Mouse (Mus musculus): ENCODE results near the gene Ccdc71l. TPM values are rescaled to one million over a fixed set of nuclear protein-coding genes. Genes with fewer than 3 reads are reported as not detected.

The Ccdc71l gene
- 21.0 and 27.9 TPM in 2 replicates for total RNA-seq (2014; rRNA removed)
- 2.9 and 3.0 TPM in 2 replicates for polyA plus RNA-seq (2015; fragmentation: Nextera tagmentation; extraction: Ambion mirVana)

DNA sequence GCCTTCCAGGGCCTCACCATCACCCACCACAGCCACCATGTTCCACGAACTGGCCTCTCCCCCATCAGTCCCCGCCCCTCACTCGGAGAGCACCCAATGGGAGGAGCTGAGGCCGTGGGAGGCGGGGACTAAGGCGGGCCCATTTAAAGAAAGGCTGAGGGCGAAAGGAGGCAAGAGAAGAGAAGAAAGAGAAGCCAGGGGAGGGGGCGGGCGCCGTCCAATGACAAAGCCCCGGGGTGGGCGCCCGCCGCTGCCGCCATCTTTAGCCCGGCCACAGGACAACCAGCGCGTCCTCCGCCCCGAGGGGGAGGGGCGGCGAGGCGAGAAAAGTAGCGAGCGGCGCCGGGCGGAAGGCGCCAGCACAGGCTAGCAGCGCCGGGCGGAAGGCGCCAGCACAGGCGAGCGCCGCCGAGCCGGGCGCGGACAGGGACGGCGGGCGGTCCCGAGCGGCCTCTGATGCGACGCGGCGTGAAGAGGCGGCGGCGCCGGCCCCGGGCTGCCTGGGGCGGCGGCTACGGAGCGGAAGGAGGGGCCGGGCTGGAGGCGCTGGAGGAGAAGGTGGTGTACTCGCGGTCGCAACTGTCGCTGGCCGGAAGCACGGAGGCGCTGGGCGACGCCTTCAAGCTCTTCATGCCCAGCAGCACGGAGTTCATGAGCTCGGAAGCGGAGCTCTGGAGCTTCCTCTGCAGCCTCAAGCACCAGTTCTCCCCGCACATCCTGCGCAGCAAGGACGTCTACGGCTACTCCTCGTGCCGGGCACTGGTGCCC is at the start of gene Ccdc71l:
Ccdc71l (plus strand) TSS at position 177 of the 768 bp plus-strand sequence.
- no peak for TF ChIP-seq CTCF (IDR thresholded peaks at IDR 0.05; ENCODE audit: low read depth)
- peaks cover 7% of the 10 kb centered on the region; the same call in 1 of the 2 replicates for H3K4me1 ChIP-seq (ENCODE audit: insufficient read depth, low read length)
- H3K27ac ChIP-seq, result peak within 1 kb of the TSS; percentile 97
- peak within 1 kb of the TSS; percentile 94 for H3K9ac ChIP-seq (replicated peaks; ENCODE audit: low read length)
- H3K9me3 ChIP-seq (ENCODE audit: low read length), result no peaks in the 10 kb centered on the region
- ATAC-seq (peak; percentile 94), DNase-seq (ENCODE audit: low spot score) (peak; percentile 91)
- WGBS, result under 1% methylated on average over 63 of the region's 78 CpGs
- no peaks in the 10 kb centered on the region for H3K36me3 ChIP-seq (ENCODE audit: insufficient read depth, low read length)
- H3K4me3 ChIP-seq (ENCODE audit: low read length), result peak within 1 kb of the TSS; percentile 83
- peak within 1 kb of the TSS; percentile 83 for H3K4me2 ChIP-seq (ENCODE audit: low read depth, low read length)
- no peaks in the 10 kb centered on the region for H3K27me3 ChIP-seq (ENCODE audit: insufficient read depth, low read length)

DNA sequence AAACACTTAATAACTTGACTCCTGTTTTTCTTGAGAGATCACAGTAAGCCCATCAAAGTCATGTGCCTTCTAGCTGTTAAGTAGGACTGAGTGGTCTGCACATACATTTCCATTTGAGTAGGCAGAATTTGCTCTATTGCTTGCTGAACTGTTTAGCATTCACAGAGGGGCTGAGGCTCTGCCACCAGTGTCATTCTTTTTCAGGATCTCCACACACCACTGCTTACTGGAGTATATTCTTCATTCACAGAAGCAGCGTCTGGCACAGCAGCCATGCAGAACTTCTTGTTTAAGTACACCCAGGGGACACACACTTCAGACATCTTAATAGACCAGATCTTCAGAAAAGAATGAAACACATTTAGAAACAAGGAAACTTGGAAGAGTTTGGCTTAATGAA is 39.4 kb upstream of the Ccdc71l start:
- peak; percentile 61; the same call in 1 of the 2 replicates for ATAC-seq
- no peak for TF ChIP-seq CTCF (IDR thresholded peaks at IDR 0.05; ENCODE audit: low read depth)
- H3K4me1 ChIP-seq (ENCODE audit: insufficient read depth, low read length), result no peaks in the 10 kb centered on the region
- 21% methylated on average over 1 of the region's 1 CpGs for WGBS
- H3K27ac ChIP-seq, result no peak overlapping the region
- H3K4me3 ChIP-seq (ENCODE audit: low read length), result no peak overlapping the region
- no peaks in the 10 kb centered on the region for H3K36me3 ChIP-seq (ENCODE audit: insufficient read depth, low read length)
- H3K4me2 ChIP-seq (ENCODE audit: low read depth, low read length), result no peak overlapping the region
- no peak overlapping the region for H3K9ac ChIP-seq (replicated peaks; ENCODE audit: low read length)
- no peaks in the 10 kb centered on the region for H3K9me3 ChIP-seq (ENCODE audit: low read length)
- H3K27me3 ChIP-seq (ENCODE audit: insufficient read depth, low read length), result no peaks in the 10 kb centered on the region
- peak; percentile 44 for DNase-seq (ENCODE audit: low spot score)

DNA sequence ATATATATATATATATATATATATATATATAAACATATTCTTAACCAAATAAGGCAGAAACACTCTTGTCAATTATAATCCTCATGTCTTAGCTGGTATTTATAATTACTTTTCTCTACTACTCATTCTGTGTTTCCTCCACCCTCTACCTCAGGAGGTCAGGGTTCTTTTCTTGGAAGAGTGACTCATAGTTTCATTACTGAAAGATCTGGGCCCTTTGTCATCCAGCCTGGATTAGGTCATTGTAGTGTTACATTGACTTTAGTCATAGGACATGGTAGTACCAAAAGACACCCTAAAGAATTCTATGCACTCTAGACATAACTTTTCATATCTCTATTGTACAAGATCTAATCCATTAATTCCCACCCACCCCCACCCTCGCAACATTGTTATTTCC is 35.0 kb upstream of the Ccdc71l start:
- Histone ChIP-seq H3K27ac (no peak overlapping the region), H3K27me3 (ENCODE audit: insufficient read depth, low read length) (no peaks in the 10 kb centered on the region), H3K9me3 (ENCODE audit: low read length) (no peaks in the 10 kb centered on the region), H3K4me2 (ENCODE audit: low read depth, low read length) (no peak overlapping the region), H3K4me3 (ENCODE audit: low read length) (no peak overlapping the region), H3K36me3 (ENCODE audit: insufficient read depth, low read length) (no peaks in the 10 kb centered on the region), H3K4me1 (ENCODE audit: insufficient read depth, low read length) (no peaks in the 10 kb centered on the region), H3K9ac (replicated peaks; ENCODE audit: low read length) (no peak overlapping the region)
- TF ChIP-seq CTCF (IDR thresholded peaks at IDR 0.05; ENCODE audit: low read depth), result no peak
- 87% methylated on average over 1 of the region's 1 CpGs for WGBS
- DNase-seq (ENCODE audit: low spot score) (no peak), ATAC-seq (no peak)

DNA sequence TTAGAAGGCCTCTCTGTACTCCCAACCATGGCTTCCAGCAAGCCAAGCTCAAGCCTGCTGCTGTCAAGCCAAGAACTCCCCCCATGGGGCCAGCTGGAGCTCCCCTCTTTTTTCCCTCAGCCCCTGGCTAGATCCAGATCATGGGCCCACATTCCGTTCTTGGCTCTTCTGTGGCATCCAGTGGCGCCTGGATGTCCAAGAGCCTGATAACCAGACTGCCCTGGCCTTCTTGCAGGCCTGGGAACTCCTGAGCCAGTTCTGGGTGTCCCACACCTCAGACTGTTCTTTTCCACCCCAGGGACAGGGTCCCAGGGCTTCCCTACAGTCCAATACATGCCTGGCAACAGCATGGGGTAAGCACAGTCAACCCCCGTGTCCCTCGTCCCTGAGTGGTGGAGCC is 32.4 kb upstream of the Ccdc71l start:
- Histone ChIP-seq H3K9ac (replicated peaks; ENCODE audit: low read length) (no peak overlapping the region), H3K9me3 (ENCODE audit: low read length) (no peaks in the 10 kb centered on the region), H3K27ac (no peak overlapping the region), H3K27me3 (ENCODE audit: insufficient read depth, low read length) (no peaks in the 10 kb centered on the region), H3K4me1 (ENCODE audit: insufficient read depth, low read length) (no peaks in the 10 kb centered on the region), H3K4me3 (ENCODE audit: low read length) (no peak overlapping the region), H3K4me2 (ENCODE audit: low read depth, low read length) (no peak overlapping the region), H3K36me3 (ENCODE audit: insufficient read depth, low read length) (no peaks in the 10 kb centered on the region)
- ATAC-seq (no peak), DNase-seq (ENCODE audit: low spot score) (no peak)
- TF ChIP-seq CTCF (IDR thresholded peaks at IDR 0.05; ENCODE audit: low read depth), result no peak
- 87% methylated on average over 4 of the region's 4 CpGs for WGBS

DNA sequence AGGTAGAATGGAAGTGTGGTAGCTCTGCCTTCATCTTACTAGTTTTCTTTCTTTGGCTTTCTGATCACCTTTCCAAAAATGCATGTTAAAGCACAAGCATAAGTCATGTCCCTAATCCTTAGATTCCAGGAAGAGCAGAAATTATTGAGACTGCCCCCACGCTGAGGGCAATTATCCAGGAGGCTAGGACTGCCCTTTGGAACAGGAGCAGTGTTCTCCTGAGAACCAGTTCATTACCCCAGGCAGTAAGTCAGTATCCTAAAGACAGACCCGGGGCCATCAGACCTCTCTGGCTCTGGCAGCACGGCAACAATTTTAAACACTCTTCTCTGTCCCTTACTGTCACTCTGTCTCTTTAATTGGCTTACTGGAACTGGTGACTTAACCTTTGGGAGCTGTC is 30.0 kb upstream of the Ccdc71l start:
- H3K27ac ChIP-seq, result no peak overlapping the region
- no peak overlapping the region for H3K9ac ChIP-seq (replicated peaks; ENCODE audit: low read length)
- WGBS, result 76% methylated on average over 3 of the region's 3 CpGs
- DNase-seq (ENCODE audit: low spot score) (no peak), ATAC-seq (no peak)
- no peak overlapping the region for H3K4me2 ChIP-seq (ENCODE audit: low read depth, low read length)
- no peaks in the 10 kb centered on the region for H3K27me3 ChIP-seq (ENCODE audit: insufficient read depth, low read length)
- H3K4me1 ChIP-seq (ENCODE audit: insufficient read depth, low read length), result no peaks in the 10 kb centered on the region
- no peaks in the 10 kb centered on the region for H3K9me3 ChIP-seq (ENCODE audit: low read length)
- no peaks in the 10 kb centered on the region for H3K36me3 ChIP-seq (ENCODE audit: insufficient read depth, low read length)
- no peak overlapping the region for H3K4me3 ChIP-seq (ENCODE audit: low read length)
- no peak for TF ChIP-seq CTCF (IDR thresholded peaks at IDR 0.05; ENCODE audit: low read depth)

DNA sequence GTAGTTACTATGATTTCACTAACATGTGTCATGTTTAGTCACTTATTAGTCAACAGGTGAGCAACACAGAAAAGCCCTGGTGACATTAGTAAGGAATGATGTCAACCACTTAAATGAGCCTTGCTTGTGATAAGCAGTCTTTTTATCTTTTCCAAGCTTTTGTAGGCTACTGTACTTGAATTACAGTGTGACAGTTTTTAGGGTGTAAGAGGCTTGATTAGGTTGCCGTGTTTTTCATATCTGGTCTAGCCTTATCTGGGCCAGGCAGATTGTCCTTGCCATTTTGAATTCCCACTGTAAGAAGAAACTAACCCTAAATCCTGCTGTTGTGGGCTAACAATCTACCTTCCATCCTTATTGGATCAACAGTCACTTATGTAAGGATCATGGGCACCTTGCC is 26.6 kb upstream of the Ccdc71l start:
- Histone ChIP-seq H3K9ac (replicated peaks; ENCODE audit: low read length) (no peak overlapping the region), H3K4me1 (ENCODE audit: insufficient read depth, low read length) (no peaks in the 10 kb centered on the region), H3K27me3 (ENCODE audit: insufficient read depth, low read length) (no peaks in the 10 kb centered on the region), H3K4me2 (ENCODE audit: low read depth, low read length) (no peak overlapping the region), H3K4me3 (ENCODE audit: low read length) (no peak overlapping the region), H3K36me3 (ENCODE audit: insufficient read depth, low read length) (no peaks in the 10 kb centered on the region), H3K27ac (no peak overlapping the region), H3K9me3 (ENCODE audit: low read length) (no peaks in the 10 kb centered on the region)
- ATAC-seq (no peak), DNase-seq (ENCODE audit: low spot score) (no peak)
- no peak for TF ChIP-seq CTCF (IDR thresholded peaks at IDR 0.05; ENCODE audit: low read depth)
- 88% methylated on average over 1 of the region's 1 CpGs for WGBS

DNA sequence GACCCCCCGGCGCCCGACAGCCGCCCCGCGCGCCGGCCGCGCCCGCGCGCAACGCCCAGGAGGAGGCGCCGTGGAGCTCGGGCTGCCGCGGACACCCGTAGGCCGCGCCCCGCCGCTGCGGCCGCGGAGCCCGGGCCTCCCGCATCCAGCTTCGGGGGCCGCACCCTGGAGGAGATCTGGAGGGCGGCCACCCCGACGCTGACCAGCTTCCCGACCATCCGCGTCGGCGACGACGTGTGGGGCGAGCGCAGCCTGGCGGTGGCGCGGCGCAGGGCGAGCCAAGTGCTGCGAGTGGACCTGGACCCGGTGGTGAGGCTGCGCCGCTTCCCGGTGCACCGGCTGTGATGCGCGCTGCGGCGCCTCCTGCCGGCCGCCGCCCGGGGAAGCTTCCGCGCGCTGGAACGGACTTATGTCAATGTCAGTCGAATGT is 807 bp downstream of the Ccdc71l start:
- no peaks in the 10 kb centered on the region for H3K36me3 ChIP-seq (ENCODE audit: insufficient read depth, low read length)
- H3K4me1 ChIP-seq (ENCODE audit: insufficient read depth, low read length), result peaks cover 7% of the 10 kb centered on the region; the same call in 1 of the 2 replicates
- peak; percentile 53 for TF ChIP-seq CTCF (IDR thresholded peaks at IDR 0.05; ENCODE audit: low read depth)
- H3K4me3 ChIP-seq (ENCODE audit: low read length), result peak overlapping the region; percentile 83
- 2% methylated on average over 58 of the region's 67 CpGs for WGBS
- peak; percentile 87 for DNase-seq (ENCODE audit: low spot score)
- peak overlapping the region; percentile 83 for H3K4me2 ChIP-seq (ENCODE audit: low read depth, low read length)
- peak; percentile 89 for ATAC-seq
- H3K27me3 ChIP-seq (ENCODE audit: insufficient read depth, low read length), result no peaks in the 10 kb centered on the region
- peak overlapping the region; percentile 94 for H3K9ac ChIP-seq (replicated peaks; ENCODE audit: low read length)
- peak overlapping the region; percentile 97 for H3K27ac ChIP-seq
- no peaks in the 10 kb centered on the region for H3K9me3 ChIP-seq (ENCODE audit: low read length)

Measured in hindbrain, postnatal 0 days (tissue).